Mouse (Mus musculus) left cerebral cortex, postnatal 14 days (tissue): Measurements from ENCODE around the gene Atp5l. TPM values are rescaled to one million over a fixed set of nuclear protein-coding genes. Genes with fewer than 3 reads are reported as not detected.

Source experiments
- DNase-seq, 2 experiments: peaks; one replicate each; pipeline ENCODE4 v3.0.0; 2021 to 2022; ENCODE audit warnings: low spot score in 2 of 2, mixed read lengths in 1 of 2
- intact Hi-C: fragments of 180-260 bp; cut with DNase I; formaldehyde crosslinking; loops from one replicate; pipeline ENCODE4 v1.15.1; 2025
- total RNA-seq, 2 experiments: library from RNA; stranded (reverse); gene quantifications; 2 replicates each; pipeline ENCODE4 v1.2.3; 2021

Gene Atp5l
- total RNA-seq, 2 experiments from 2014 or later: 372 to 384 TPM

DNA sequence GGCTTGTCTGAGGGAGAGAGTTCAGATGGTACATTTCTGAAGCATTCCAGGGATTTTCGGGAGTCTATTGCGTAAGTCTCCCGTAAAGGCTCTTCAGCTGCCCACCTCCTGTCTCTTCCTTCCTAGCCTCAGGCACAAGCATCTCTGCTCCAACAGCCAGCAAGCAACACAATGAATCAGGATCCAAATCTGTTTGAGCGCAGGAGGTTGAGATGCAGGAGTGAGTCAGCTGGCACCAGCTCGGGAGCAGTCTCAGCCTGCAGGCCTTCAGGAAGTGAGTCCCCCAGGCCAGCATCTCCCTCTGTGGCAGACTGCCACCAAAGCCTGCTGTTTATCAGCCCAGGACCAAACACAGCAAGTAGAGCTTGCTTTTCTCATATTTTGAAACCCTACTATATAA is 15.6 kb downstream of the Atp5l start:
- intact Hi-C loops: loop anchor here (1.0 kb wide), 1 partner anchor 22 kb away; no protein-coding TSS in a partner anchor
- peak; percentile 76 to 86 for DNase-seq

- DNase-seq: no peak
- intact Hi-C loops: no loop called here
These were observed 16.7 kb downstream of the Atp5l start for GRCm38 (mm10) chr9:44903856-44904255.

DNA sequence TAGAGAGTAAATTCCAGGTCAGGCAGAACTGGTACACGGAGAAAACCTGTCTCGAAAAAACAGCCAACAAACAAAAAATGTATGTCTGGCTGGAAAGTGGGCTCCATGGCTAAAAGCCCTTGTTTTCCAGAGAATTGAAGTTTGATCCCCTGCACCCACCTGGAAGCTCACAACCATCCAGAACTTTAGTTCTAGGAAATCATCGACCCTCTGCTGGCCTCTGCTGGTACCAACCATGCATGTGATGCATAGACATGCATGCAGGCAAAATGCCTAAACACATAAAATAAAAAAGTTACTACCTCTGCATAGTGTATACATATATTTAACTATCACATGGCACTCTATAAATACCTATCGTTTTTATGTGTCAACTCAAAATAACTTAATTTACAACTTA is 20.1 kb downstream of the Atp5l start:
- intact Hi-C loops: no loop called here
- no peak for DNase-seq

DNA sequence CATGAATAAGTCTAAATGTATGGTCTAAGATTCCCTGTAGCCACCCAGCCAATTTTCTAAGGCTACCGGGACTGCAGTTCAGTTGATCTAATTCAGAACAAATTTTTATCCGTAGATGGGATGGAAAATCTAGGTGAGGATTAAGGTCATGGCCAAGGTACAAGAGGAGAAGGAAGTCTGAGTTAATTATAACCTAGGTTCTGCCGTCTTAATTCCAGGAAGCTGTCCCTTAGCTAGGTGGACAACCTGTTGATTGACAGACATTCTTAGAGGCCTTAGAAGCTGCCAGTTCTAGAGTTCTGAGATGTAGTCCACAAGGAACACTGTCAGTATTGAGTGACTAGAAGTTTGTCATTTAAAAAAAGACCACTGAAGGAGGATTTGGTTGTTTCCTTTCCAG is 20.8 kb downstream of the Atp5l start:
- DNase-seq: no peak
- intact Hi-C loops: no loop called here

GRCm38 (mm10) chr9:44897024-44897423 is 23.5 kb downstream of the Atp5l start:
- no peak for DNase-seq
- intact Hi-C loops: no loop called here

DNA sequence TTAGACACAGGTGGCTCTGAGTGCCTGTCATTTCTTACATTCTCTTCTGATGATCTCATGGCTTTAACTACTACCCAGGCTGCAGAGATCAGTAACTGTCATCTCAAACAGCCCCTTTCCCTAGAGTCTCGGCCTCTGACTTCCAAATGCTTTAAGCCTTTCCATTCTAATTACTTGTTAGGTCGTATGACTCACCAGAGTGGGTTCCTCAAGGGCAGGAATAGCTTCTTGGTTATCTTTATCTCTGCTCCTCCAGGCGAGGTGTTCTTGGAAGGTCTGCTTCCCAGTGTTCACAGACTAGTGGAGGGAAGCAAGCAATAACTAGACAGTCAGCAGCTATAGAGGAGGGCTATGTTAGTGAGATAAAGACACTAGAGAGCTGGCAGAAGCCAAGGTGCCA is 27.9 kb downstream of the Atp5l start:
- intact Hi-C loops: no loop called here
- DNase-seq: no peak

GRCm38 (mm10) chr9:44891210-44891609 is 29.3 kb downstream of the Atp5l start:
- DNase-seq: no peak
- intact Hi-C loops: no loop called here

- intact Hi-C loops: no loop called here
- no peak for DNase-seq
These were observed 30.4 kb downstream of the Atp5l start for GRCm38 (mm10) chr9:44890122-44890521.

- intact Hi-C loops: no loop called here
- DNase-seq: no peak
These were observed 32.4 kb downstream of the Atp5l start for GRCm38 (mm10) chr9:44888114-44888624.

- intact Hi-C loops: loop anchor here (1.0 to 5.0 kb wide), 3 partner anchors 22 to 46 kb away; partner anchors contain the start of gene Atp5l
- peak; percentile 57 to 59 for DNase-seq
These were observed 37.5 kb downstream of the Atp5l start for GRCm38 (mm10) chr9:44882981-44883569.

DNA sequence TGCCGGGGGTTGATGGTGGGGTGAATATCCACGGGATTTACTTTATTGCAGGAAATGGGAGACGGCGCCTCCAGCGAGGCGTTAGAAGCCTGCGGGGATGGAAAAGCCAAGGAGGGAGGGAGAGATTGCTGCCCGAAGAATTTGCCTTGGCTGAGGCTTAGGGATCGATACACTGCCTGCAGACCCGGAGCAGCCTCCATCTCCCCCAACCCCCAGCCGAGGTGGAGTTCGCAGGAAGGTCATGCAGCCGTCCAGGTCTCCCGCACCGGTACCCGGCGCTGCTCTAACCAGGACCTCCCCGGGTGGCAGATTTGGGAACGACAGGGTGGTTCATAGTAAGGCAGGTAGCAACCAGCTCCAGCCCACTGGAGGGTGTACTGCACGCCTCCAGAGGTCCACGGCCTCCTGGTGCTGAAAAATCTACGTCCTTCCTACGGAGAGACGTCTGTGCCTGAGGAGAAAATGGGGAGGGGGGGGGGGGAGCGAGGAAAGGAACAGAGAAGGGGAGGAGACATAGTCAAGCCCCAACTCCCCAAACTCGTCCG is 38.0 kb downstream of the Atp5l start:
- intact Hi-C loops: loop anchor here (5.0 kb wide), 2 partner anchors 40 to 45 kb away; partner anchors contain the start of gene Atp5l
- DNase-seq: peak; percentile 40 to 49

DNA sequence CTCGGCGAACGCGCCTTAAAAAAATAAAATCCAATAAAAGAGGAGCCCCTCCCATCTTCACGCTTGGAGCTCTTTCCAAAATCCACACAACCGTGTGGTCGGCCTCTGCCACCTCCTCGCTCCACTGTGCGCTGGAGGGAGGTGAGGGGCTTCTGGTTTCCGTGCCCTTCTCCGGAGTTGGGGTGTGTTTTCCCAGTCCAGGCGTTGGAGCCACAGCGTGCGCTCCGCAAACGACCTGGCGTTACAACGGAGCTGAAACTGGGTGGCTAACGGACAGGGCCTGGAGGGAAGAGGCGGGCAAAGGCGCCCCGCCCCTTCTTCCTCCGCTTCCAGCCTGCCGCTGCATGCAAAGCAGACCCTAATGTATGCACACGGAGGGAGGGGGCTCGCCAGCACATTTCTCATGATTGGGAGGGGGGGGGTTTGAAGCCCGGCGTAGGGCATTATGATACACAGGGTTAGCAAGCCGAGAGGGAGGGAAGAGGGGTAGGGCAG is 38.6 kb downstream of the Atp5l start:
- intact Hi-C loops: loop anchor here (5.0 kb wide), 2 partner anchors 40 to 45 kb away; partner anchors contain the start of gene Atp5l
- peak; percentile 74 to 76 for DNase-seq

GRCm38 (mm10) chr9:44881221-44881871 is 39.2 kb downstream of the Atp5l start, which contains the start of gene Kmt2a:
Gene Kmt2a, minus strand, starts transcription at chr9:44881296.
- DNase-seq: peak; percentile 98 to 99
- intact Hi-C loops: loop anchor here (5.0 kb wide), 2 partner anchors 41 to 44 kb away; partner anchors contain the start of gene Atp5l

- intact Hi-C loops: loop anchor here (5.0 kb wide), 2 partner anchors 42 to 43 kb away; partner anchors contain the start of gene Atp5l
- DNase-seq: peak; percentile 25 to 33
These were observed 40.0 kb downstream of the Atp5l start for GRCm38 (mm10) chr9:44880309-44881081.

DNA sequence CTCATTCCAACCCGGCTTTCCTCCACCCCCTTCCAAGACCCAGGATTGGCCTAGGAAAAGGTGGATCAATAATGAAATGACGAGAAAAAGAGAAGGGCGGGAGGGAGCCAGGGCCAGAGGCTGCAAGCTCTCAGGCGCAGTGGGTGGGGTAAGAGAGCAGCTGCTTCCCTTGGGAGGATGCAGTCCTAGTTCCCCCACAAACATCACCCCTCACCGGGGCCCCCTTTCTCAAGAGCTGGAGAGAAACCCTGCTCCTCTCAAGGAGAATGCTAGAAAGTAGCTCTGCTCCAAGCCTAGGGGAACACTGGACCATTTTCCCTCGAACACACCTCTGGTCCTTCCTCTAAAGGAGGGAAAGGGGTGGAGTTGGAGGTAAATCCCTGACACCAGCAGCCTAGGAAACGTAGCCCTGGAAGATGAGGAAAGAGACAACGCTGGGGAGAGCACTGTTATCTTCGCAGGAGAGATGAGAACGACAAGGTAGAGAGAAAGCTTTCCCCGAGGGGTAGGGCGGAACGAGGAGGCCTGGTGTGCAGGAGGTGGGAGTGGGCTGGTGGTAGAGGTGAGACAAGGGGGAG is 40.8 kb downstream of the Atp5l start:
- intact Hi-C loops: loop anchor here (5.0 kb wide), 2 partner anchors 42 to 43 kb away; partner anchors contain the start of gene Atp5l
- DNase-seq: no peak

DNA sequence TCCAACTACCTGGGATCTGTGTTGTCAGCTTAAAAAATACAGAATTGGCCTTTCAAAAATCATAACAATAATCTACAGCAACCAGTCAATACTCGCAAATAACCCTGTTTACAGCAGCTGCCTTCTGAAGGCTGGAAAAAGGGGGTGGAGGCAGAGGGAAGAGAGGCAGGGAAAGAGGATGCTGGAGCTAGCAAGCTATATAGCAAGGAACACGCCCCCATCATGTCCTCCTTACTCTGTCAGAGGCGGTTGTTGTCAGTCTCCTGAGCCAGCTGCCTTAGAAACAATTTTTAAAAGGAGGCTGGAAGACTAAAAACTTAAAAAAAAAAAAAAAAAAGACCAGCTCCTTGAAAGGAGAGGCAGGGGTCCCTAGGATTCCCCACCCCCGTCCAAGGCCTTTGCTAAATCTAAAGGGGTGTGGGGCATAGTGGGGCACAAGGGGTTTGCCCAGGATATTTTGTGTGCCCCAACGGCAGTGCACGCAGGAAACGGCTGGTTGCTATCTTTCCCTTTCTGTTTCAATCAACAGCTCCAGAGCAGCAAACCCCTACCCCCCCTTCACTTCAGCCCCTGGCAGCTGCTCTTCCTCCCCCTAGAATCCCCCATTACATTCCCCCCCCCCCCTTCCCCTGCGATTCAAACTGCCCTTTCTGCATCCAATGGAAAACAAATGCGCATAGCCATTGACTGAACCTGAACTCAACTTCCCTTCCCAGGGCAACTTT is 41.6 kb downstream of the Atp5l start:
- intact Hi-C loops: no loop called here
- peak in 1 of 2 experiments; percentile 22 for DNase-seq

GRCm38 (mm10) chr9:44877686-44878085 is 42.9 kb downstream of the Atp5l start:
- intact Hi-C loops: no loop called here

DNA sequence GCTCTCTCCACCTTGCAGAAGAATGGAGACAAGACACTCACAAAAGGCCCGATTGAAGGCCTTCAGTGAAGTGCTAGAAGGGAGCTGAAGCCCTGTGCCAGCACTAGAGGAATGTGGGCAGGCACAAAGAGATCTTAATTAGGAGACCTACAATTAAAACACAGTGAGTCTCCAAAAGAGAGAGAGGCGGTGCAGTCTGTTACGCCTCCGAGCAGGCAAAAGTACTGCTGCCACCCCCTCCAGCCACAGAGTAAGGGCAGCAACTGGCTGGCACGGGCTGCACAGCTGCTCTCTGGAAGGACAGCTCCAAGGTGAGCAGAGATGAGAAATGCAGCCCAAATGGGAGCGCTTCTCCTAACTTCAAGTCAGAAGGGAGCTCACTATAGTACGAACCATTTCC is 45.1 kb downstream of the Atp5l start:
- DNase-seq: peak; percentile 31 to 35
- intact Hi-C loops: no loop called here

More at GRCm38 (mm10) chr9:44877686-44878085, 42.9 kb downstream of the Atp5l start:
- DNase-seq: no peak
